Mouse (Mus musculus) hindbrain, postnatal 0 days (tissue): Measurements from ENCODE around the gene Rpl36. TPM values are rescaled to one million over a fixed set of nuclear protein-coding genes. Genes with fewer than 3 reads are reported as not detected.

ENCODE experiments used
- ATAC-seq: fragments of 200-750 bp; cut with Nextera tagmentation; 2 replicates; pipeline ENCODE4 v1.8.0; 2017; ENCODE audit warnings: mild to moderate bottlenecking, moderate TSS enrichment, moderate library complexity
- DNase-seq: peaks from one replicate; pipeline ENCODE4 v3.0.0-alpha.2; 2015; ENCODE audit warnings: low spot score
- H3K27ac ChIP-seq: fragments of 300-500 bp; sonication (generic); 2 replicates; pipeline ENCODE4 v1.5.1; 2014; ENCODE audit warnings: mild to moderate bottlenecking
- H3K27me3 ChIP-seq: fragments of 300-500 bp; sonication (generic); 2 replicates; pipeline ENCODE4 v1.6.1; 2014; ENCODE audit warnings: low read length, mixed read lengths; ENCODE audit not compliant: insufficient read depth
- H3K36me3 ChIP-seq: fragments of 300-500 bp; sonication (generic); 2 replicates; pipeline ENCODE4 v1.6.1; 2014; ENCODE audit warnings: low read length, mixed read lengths; ENCODE audit not compliant: insufficient read depth
- H3K4me1 ChIP-seq: fragments of 300-500 bp; sonication (generic); 2 replicates; pipeline ENCODE4 v1.6.1; 2014; ENCODE audit warnings: antibody characterized with exemption, low read length, mixed read lengths; ENCODE audit not compliant: insufficient read depth
- H3K4me2 ChIP-seq: fragments of 300-500 bp; sonication (generic); 2 replicates; pipeline ENCODE4 v1.6.1; 2014; ENCODE audit warnings: low read depth, mild to moderate bottlenecking, low read length, moderate library complexity, mixed read lengths
- H3K4me3 ChIP-seq: fragments of 300-500 bp; sonication (generic); 2 replicates; pipeline ENCODE4 v1.5.1; 2014; ENCODE audit warnings: low read length
- H3K9ac ChIP-seq: fragments of 300-500 bp; sonication (generic); replicated peaks from 2 replicates; pipeline ENCODE4 v1.6.1; 2014; ENCODE audit warnings: mild to moderate bottlenecking, low read length, moderate library complexity, mixed read lengths
- H3K9me3 ChIP-seq: fragments of 300-500 bp; sonication (generic); 2 replicates; pipeline ENCODE4 v1.6.1; 2016; ENCODE audit warnings: low read length, mixed read lengths
- CTCF ChIP-seq: IDR thresholded peaks from 2 replicates; pipeline ENCODE4 v1.5.1; 2016; ENCODE audit warnings: antibody characterized with exemption, control low read depth, low read depth
- WGBS: fragments of 180-500 bp; shearing (Covaris S2); extraction: QIAGEN DNeasy Blood & Tissue Kit; methylation state at CpG from one replicate; pipeline ENCODE4 v1.1.7; 2014; 5-methylcytosine and 5-hydroxymethylcytosine counted together
- polyA plus RNA-seq: library from polyadenylated mRNA; unstranded; fragments of >200 nt; fragmentation: Nextera tagmentation; extraction: Ambion mirVana; gene quantifications from 2 replicates; pipeline ENCODE4 v1.2.1, GENCODE M21; 2015
- total RNA-seq: library from RNA; depleted of rRNA; stranded (reverse); fragments of >200 nt; gene quantifications from 2 replicates; pipeline ENCODE4 v1.2.3, GENCODE M21; 2014

Rpl36 gene
- total and polyA plus RNA-seq, 2 experiments from 2014 or later: 939 to 1,260 TPM

- no peaks in the 10 kb centered on the region for H3K4me1 ChIP-seq
- no peak overlapping the region for H3K4me3 ChIP-seq
- H3K27me3 ChIP-seq: no peaks in the 10 kb centered on the region
- H3K27ac ChIP-seq: no peak overlapping the region
- H3K4me2 ChIP-seq: no peak overlapping the region
- ATAC-seq (no peak), DNase-seq (no peak)
- H3K36me3 ChIP-seq: peaks cover 84% of the 10 kb centered on the region
- no peaks in the 10 kb centered on the region for H3K9me3 ChIP-seq
- TF ChIP-seq CTCF: no peak
- no peak overlapping the region for H3K9ac ChIP-seq
Measured at GRCm38 (mm10) chr17:56592553-56592952, 20.7 kb upstream of the Rpl36 start.

DNA sequence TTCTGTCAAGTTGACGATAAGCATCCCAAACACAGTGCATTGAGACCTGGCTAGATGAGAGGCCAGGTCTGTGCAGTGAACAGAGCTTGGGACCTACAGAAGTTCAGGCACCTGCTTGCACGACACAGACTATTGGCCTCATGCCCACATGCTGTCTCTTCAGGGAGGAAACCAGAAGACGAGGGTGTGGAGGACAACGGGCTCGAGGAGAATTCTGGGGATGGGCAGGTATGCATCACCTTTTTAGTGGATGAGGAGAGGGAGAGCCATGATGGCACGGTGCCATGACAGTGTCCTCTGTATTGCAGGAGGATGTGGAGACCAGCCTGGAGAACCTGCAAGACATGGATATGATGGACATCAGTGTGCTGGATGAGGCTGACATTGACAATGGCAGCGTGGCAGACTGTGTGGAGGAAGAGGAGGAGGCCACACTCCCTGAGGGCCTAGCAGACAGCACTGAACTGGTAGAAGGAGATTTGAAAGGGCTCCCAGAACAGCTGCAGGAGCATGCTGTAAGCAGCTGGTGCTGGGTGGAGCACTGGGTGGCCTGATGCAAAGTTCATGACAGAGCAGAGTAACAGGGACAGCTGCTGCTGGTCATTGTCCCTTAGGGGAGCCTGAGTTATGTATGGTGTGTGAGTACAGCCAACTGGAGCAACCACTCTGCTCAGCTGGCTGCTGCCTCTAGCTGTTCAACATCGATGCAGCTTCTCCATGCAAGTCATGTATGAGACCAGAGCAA, 19.5 kb upstream of the Rpl36 start:
- H3K4me1 ChIP-seq: no peaks in the 10 kb centered on the region
- ATAC-seq (peak; percentile 20; the same call in 1 of the 2 replicates), DNase-seq (no peak)
- no peak overlapping the region for H3K4me2 ChIP-seq
- 78% methylated on average over 8 of the region's 8 CpGs for WGBS
- no peak overlapping the region for H3K9ac ChIP-seq
- no peaks in the 10 kb centered on the region for H3K27me3 ChIP-seq
- H3K36me3 ChIP-seq: peaks cover 80% of the 10 kb centered on the region
- H3K27ac ChIP-seq: no peak overlapping the region
- no peak overlapping the region for H3K4me3 ChIP-seq
- H3K9me3 ChIP-seq: no peaks in the 10 kb centered on the region
- TF ChIP-seq CTCF: no peak

- no peak for DNase-seq
- Histone ChIP-seq H3K9ac (no peak overlapping the region), H3K27ac (no peak overlapping the region), H3K4me1 (peaks cover 2% of the 10 kb centered on the region; the same call in 1 of the 2 replicates), H3K4me3 (no peak overlapping the region), H3K9me3 (no peaks in the 10 kb centered on the region), H3K36me3 (peaks cover 80% of the 10 kb centered on the region), H3K27me3 (no peaks in the 10 kb centered on the region), H3K4me2 (no peak overlapping the region)
- no peak for ATAC-seq
- no peak for TF ChIP-seq CTCF
- 92% methylated on average over 28 of the region's 28 CpGs for WGBS
Measured at GRCm38 (mm10) chr17:56603186-56604069, 9.8 kb upstream of the Rpl36 start.

DNA sequence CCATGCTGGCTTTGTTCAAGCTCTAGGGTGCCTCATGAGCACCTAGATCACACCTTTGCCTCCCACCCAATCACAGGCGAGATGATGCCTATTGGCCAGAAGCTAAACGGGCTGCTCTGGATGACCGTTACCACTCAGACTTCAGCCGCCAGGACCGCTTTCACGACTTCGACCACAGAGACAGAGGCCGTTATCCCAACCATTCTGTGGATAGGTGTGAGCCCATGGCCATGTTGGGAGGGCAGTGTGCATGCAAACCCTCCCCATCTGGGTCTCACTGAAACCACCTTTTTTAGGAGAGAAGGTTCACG, 9.2 kb upstream of the Rpl36 start:
- no peak overlapping the region for H3K27ac ChIP-seq
- no peak for ATAC-seq
- TF ChIP-seq CTCF: no peak
- no peaks in the 10 kb centered on the region for H3K27me3 ChIP-seq
- no peaks in the 10 kb centered on the region for H3K9me3 ChIP-seq
- WGBS: 88% methylated on average over 9 of the region's 9 CpGs
- no peak for DNase-seq
- H3K4me3 ChIP-seq: no peak overlapping the region
- peaks cover 80% of the 10 kb centered on the region for H3K36me3 ChIP-seq
- H3K9ac ChIP-seq: no peak overlapping the region
- peaks cover 8% of the 10 kb centered on the region; the same call in 1 of the 2 replicates for H3K4me1 ChIP-seq
- H3K4me2 ChIP-seq: no peak overlapping the region

GRCm38 (mm10) chr17:56604422-56604821, 8.8 kb upstream of the Rpl36 start:
- Histone ChIP-seq H3K27ac (no peak overlapping the region), H3K27me3 (no peaks in the 10 kb centered on the region), H3K4me1 (peaks cover 8% of the 10 kb centered on the region; the same call in 1 of the 2 replicates), H3K4me3 (no peak overlapping the region), H3K9me3 (no peaks in the 10 kb centered on the region), H3K4me2 (no peak overlapping the region), H3K9ac (no peak overlapping the region), H3K36me3 (peaks cover 78% of the 10 kb centered on the region)
- 90% methylated on average over 3 of the region's 3 CpGs for WGBS
- ATAC-seq: no peak
- TF ChIP-seq CTCF: no peak
- DNase-seq: no peak

DNA sequence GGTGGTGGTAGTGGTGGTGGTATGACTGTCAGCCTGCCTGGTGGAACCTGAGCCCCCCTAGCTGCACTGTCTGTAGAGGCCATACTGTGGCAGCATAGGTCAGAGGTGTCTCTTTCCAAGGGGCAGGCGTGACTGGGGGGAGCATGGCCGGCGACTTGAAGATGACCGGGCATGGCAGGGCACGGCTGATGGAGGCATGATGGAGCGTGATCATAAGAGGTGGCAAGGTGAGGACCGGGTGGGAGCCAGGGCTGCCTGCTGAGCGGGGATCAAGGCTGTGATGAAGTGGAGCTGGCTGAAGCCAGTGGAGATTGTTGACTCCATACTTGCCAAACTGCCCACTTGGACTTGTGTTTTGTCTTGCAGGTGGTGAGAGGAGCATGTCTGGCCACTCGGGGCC, 7.8 kb upstream of the Rpl36 start:
- 91% methylated on average over 9 of the region's 9 CpGs for WGBS
- DNase-seq: no peak

More for the DNA sequence above, 7.8 kb upstream of the Rpl36 start:
- Histone ChIP-seq H3K27me3 (no peaks in the 10 kb centered on the region), H3K9ac (no peak overlapping the region), H3K4me1 (peaks cover 8% of the 10 kb centered on the region; the same call in 1 of the 2 replicates), H3K9me3 (no peaks in the 10 kb centered on the region), H3K4me2 (no peak overlapping the region), H3K4me3 (no peak overlapping the region), H3K27ac (no peak overlapping the region), H3K36me3 (peaks cover 68% of the 10 kb centered on the region)
- no peak for ATAC-seq
- no peak for TF ChIP-seq CTCF
